Mouse (Mus musculus) cerebellum, postnatal 36 days (tissue): ENCODE results near the gene Lin37.

ENCODE experiments used
- DNase-seq, 2 experiments: peaks; one replicate each; pipeline ENCODE4 v3.0.0; 2021 to 2022; ENCODE audit warnings: mixed read lengths in 2 of 2

Gene Lin37

DNA sequence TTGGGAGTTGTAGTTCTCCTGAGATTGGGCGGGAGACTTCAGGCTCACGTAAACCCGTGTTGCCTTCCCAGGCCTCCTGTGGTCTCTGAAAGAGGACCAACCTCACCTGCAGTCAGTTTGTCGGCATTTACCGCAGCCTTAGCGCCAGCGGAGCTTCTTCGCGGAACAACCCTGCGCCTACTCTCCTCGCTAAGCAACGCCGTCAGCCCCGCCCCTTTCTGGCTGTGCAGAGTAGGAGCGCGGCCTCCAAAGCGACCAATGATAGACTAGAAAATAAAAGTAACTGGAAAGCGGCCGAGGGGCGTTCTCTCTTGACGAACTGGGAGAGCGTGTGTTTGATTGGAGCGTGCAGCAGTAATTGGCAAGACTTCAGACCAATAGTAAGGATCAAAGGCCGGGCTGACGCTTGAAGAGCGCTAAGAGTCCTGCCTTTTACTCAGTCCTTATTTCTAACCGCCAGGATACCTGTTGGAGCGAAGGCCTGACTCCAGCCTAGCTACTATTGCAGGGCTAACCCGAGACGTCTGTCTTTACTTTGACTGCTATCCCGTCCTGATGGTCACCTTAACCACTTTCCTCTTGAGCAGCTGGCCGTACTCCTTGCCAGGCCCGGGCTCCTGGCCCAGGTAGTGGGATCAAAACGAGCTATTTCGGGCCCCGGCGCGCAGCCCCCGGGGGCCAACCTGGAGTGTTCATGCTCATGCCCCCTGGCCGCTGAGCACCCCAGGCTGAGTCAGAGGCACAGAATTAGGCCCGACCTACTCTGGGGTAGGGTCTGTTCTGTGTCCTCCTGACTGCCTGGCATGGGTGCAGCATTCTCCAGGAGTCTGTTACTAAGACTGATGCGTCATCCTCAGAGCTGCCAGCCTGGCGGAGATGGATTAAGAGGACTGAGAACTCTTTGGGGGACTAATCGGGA lies 7.3 kb downstream of the Lin37 start, which contains the start of the genes Hspb6 and Proser3:
Gene Hspb6 (plus strand): TSS at position 77 of the 919 bp plus-strand sequence.
Gene Proser3 (minus strand): TSS at position 198 of the 919 bp plus-strand sequence.
- DNase-seq = peak; percentile 94 to 98

DNA sequence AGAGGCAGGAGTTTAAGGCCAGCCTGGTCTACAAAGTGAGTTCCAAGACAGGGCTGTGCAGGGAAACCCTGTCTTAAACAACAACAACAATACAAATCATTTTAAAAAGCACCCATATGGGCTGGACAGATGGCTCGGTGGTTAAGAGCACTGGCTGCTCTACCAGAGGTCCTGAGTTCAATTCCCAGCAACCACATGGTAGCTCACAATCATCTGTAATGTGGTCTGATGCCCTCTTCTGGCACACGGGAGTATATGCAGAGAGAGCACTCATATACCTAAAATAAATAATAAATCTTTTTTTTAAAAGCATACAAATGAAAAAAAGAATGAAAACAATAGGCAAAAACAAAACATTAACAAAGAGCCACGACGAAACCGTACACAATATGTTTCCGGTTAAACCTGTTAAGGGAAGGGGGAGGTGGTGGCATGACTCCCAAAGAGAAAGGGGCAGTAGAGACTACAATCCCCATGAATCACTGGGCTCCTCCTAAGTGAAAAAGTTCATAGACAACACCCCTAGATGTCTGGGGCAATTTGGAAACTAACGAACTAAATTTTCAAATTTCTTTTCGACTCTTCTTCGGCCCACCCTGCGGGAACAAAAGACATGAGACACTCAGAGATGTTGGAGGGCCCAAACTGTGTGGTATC lies 8.1 kb downstream of the Lin37 start:
- DNase-seq = no peak

DNA sequence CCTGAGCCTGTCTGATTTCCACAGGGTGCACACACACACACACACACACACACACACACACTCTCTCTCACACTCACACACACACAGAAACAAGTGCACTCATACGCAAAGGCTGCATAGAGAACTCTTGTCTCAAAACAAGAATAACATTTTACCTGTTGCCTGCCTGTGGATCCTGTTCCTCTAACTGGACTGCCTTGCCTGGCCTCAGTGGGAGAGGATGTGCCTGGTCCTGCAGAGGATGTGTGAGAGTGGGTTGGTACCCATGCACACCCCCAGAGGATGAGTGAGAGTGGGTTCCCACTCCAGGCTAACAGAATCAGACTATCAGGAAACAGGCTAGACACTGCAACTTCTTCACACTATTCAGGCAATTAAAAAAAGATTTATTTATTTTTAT lies 9.0 kb downstream of the Lin37 start:
- DNase-seq = no peak

DNA sequence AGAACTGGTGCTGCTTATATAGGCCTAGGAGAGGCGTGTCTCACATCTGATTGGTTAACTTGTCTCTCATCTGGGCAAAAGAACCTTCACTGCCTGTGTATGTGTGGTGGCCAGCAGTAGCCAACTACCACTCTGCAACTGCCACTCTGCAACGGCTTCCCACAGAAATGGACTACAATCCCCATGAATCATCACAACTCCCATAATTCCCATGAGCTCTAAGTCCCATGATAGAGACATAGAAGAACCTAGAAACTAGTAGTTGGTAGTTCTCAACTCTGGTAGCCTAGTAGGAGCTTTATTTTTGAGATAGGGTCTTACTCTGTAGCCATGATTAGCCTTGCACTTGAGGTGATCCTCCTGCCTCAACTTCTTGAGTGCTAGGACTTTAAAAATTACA lies 9.8 kb downstream of the Lin37 start:
- DNase-seq = no peak

DNA sequence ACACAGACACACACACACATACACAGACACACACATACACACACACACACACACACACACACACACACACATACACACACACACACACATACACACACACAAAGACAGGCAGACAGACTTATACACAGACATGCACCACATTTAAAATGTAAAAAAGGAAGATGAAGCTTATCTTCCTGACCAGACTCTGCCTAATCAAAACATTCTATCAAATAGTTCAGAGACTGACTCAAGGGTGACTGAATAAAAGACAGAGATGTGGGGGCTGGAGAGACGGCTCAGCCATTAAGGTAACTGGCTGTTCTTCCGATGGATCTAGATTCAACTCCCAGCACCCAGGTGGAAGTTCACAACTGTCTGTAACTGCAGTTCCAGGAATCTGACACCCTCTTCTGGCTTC lies 15.3 kb downstream of the Lin37 start:
- no peak for DNase-seq

DNA sequence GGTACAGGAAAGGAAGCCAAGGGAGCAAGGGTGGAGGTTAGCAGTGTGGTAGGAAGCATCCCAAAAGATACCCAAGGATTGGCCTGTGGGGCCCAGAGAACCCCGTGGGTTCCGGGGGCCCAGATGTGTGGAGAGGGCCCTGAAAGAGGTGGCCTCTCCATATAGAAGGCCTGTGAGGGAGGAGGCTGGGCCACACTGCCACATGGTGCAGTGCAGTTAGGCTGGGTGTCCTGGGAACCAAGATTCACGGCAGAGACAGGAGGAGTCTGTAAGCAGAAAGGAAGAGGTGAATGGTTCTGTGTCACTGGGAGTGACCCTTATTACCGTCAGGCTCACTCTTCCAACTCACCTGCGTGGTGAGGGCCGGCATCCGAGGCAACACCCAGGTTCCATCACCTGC lies 19.1 kb downstream of the Lin37 start:
- DNase-seq = no peak

DNA sequence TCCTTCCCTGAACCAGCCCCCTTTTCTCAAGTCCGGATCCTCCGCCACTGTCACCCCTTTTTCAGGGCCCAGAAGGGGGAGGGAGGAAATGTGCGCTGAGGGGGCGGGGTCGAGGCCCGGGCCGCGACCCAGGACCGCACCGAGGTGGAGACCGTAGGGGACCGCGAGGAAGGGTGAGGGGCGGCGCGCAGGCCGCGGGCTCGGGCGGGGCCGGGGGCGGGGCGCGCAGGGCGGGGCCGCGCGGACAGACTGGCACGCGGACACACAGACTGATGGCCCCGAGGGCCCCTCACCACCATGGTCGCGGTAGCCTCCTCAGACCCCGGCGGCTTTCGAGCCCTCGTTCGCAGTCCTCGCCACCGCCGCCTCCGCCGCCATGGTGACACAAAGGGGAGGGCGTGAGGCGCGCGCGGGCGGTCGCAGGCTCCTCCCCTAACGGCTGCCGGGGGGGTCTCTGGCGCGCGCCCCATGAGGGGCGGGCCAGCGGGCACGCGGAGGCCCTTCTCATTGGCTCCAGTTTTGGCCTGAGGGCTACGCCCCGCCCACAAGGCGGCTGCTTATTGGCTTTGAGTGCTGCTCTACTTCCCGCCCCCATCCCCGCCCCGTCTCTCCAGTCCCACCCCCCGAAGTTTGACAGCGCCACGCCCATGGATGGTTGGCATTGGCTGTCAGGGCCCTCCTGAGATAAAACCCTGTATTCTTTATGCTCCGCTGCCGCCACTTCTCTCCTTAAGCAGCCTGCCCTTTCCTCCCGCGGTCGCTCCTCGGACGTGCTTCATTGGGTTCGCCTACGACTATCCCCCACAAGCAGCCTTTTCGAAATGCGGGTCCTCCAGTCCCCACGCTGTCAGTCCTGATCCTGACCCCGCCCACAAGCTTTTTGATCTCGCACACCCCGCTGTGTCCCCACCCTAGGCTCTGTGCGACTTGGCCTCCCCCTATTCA lies 24.7 kb downstream of the Lin37 start, which contains the start of gene Arhgap33:
Gene Arhgap33 (minus strand): TSS at position 428 of the 945 bp plus-strand sequence.
- peak; percentile 93 to 97 for DNase-seq

DNA sequence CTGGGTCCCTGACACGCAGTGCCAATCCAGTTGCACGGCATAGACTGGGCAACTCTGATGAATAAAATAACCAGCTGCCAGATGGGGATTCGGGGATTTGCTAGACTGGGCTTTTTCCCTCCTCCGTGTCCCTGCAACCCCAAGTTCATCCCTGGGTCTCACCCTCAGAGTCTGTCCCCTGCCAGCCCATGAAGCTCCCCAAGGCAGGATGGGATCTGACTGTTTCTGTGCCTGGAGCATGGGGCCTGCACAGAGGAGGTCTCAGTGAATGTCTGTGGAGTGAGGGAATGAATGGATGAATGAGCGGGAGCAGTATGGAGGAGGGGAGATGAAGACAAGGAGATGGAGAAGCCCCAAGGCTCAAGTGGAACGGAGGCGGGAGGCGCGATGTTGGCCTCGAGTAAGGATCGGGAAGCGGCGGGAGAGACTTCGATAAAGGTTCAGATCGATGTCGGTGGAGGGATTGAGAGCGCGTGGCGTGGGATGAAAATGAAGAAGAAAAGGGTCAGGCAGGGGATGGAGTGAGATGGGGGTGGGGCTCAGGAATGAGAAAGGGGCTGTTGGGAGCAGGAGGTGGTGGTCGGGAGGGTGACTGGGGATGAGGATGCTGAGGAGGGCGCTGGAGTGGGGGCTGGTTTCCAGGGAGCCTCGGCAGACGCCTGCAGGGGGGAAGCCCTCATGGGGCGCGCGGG lies 25.6 kb downstream of the Lin37 start:
- peak in 1 of 2 experiments; percentile 23 for DNase-seq

DNA sequence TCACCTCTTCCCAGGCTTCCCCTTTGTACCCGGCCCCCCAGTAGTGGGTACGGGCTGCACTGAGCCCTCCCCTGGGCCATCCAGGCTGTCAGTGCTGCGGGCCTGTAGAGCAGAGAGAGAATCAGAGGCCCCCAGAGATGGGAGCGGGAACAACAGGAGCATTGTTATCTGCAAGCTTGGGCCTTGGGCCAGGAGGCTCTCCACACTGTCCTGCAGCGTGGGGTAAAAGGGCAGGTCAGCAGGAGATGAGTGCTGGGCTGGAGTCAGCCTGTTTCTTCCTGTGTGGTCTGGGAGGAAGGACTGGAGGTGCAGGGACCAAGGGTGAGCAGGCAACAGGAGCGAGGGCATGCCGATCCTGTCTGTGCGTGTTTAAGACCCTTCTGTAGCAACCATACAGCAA lies 26.7 kb downstream of the Lin37 start:
- peak in 1 of 2 experiments; percentile 22 for DNase-seq

DNA sequence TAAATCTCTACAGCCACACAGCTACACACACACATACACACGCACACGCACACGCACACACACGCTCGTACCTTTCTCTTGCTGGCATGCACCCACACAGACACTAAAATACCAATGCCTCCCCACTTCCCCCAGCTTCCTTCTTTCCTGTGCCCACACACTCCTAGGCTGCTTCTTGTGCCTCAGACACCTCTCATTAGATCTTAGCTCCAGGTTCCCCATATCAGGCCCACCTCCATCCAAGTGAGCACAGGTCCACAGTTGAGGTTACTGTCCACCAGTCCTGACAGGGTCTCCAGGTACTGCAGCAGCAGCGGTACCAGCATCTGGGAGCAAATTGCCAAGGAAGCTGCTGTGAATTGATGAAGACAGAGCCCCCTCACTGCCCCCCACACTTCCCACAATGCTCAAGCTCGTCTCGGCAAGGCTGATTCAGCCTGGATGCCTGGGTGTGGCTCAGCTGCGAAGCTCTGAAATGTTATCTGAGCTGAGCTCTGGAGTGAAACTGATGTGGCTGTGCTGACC lies 28.3 kb downstream of the Lin37 start:
- DNase-seq = no peak

DNA sequence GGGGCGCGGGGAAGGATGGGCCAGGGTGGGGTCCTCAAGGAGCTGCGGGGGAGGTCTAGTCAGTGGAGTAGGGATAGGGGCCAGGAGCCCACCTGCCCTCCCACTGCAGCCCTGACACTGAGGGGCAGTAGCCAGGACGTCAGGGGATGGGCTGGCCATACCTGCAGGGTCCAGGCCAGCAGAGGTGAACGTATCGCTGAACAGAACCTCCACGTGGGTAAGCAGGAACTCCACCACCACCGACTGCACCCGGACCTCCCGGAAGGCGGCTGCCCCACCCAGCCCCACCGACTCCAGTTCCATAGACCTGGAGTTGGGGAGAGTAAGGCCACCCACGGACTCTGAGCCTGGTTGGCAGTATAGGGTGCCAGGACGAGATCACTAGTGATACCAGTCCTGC lies 32.7 kb downstream of the Lin37 start:
- no peak for DNase-seq

DNA sequence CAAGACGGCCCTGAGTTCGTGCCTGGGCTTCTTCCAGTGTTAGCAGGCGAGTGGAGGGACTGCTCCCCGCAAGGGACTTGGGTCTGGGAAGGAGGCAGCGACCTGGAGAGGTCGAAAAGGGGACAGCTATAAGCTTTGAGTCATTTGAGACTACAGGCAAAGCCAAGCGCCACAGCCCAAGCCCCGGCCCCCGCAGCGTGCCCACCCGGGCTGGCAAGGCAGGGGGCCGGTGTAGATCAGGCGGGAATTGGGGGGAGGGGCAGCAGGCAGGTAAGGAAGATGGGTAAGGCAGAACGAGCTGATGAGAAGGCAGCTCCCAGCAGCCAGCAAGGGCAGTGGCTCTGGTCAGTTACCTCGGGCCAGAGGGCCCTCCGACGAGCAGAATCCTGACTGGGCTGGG lies 33.2 kb downstream of the Lin37 start:
- no peak for DNase-seq

DNA sequence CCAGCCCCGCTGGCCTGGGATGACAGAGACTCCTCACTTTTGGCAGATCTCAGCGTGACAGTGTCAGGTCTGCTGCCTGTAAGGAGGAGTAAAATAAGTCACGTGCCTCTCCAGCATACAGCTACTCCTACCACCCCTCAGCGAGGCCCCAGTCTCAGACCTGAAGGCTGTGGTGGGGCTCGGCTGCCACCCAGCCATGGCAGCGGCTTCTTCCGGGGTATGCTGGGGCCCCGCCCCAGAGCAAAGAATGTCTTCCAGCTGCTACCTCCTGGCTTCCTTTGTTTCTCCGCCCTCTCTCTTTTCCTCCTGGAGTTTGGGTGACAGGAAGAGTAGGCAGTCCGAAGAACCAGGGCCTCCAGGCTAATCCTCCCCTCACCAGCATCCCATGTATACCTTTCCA lies 33.7 kb downstream of the Lin37 start:
- DNase-seq = no peak

DNA sequence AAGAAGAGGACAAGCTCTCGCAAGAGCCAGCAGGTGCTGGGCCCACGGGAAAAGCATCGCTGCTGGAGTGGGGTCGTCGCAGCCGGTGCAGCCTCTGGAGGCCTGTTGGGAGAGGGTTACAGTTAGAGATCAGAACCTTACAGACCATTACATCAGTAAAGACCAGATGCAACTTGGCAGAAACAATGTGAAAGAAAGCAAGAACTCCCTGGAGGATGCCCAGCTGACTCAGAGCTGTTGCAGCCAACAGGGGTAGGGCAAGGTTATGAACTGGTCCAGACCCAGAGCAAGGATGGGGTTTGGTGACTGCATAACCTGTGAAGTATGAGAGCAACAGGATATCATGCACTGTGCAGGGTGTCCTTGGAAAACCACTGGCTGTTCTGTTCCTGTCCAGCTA lies 35.2 kb downstream of the Lin37 start:
- DNase-seq = no peak

DNA sequence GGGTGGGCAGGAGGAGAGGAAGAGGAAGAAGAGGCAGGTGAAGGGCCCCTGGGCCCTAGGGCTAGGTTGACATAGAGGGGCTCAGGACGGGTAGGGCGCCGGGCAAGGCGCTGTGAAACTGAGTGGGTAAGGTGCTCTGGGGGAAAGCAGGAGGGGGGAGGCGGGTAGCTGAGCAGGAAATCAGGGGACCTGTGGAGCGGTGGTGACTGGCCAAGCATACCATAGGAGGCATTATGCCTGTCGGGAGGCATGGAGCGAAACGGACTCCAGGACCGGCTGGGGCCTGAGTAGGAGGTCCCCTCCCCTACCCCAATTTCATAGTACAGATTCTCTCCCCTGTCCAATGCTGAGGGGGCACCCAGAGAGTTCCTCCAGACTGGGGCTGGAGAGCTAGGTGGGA lies 36.8 kb downstream of the Lin37 start:
- DNase-seq = no peak

DNA sequence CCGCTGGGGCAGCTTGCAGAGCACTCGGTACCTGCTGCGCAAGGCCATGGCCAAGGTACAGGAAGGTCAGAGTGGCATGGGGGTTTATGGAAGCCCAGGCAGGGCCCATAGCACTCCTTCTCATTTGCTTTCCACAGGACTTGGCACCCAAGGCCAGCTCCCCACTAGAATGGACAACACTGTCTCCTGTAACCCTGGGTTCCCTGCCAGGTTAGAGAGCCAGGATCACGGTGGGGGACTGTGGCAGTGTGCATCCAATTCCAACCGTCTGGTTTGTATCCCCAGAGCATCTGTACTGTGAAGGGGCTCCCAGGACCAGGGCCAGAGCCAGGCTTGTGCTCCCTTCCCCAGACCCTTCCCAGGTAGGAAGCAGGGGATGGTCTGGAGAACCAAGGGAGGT lies 38.8 kb downstream of the Lin37 start:
- DNase-seq = peak; percentile 55 to 58

DNA sequence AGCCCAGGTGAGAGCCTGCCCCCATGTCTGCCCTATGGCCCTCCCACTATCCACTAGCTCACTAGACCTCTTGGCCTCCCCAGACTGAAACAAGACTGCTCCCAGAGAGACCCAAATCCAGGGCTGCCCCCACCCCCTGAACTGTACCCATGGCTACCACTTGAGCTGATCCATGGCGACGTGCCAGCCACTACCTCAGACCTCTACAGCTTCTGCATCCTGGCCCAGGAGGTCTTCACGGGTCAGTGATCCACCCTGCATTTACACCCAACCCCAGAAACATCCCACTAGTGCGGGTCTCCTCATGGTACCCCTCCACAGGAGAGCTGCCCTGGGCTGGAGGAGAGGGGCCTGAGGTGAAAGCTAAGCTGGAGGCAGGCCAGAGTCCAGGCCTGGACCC lies 39.2 kb downstream of the Lin37 start:
- peak; percentile 15 to 26 for DNase-seq

DNA sequence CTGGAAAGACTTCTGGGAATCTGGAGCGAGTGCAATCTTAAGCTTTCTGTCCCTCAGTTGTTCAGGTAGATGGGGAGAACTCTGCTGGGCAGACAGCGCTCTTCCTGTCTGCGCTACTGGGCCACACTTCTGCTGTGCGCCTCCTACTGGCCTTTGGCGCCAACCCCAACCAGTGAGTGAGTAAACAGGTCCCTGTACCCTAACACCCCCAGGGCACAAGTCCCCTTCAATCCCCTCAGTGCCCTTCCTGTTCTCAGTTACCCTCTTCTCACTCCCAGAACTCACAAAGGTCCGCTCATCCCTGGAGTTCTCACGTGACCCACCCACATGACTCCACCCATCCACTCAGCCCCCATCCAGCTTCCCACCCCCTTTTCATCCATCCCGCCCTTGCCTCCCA lies 41.3 kb downstream of the Lin37 start:
- no peak for DNase-seq

DNA sequence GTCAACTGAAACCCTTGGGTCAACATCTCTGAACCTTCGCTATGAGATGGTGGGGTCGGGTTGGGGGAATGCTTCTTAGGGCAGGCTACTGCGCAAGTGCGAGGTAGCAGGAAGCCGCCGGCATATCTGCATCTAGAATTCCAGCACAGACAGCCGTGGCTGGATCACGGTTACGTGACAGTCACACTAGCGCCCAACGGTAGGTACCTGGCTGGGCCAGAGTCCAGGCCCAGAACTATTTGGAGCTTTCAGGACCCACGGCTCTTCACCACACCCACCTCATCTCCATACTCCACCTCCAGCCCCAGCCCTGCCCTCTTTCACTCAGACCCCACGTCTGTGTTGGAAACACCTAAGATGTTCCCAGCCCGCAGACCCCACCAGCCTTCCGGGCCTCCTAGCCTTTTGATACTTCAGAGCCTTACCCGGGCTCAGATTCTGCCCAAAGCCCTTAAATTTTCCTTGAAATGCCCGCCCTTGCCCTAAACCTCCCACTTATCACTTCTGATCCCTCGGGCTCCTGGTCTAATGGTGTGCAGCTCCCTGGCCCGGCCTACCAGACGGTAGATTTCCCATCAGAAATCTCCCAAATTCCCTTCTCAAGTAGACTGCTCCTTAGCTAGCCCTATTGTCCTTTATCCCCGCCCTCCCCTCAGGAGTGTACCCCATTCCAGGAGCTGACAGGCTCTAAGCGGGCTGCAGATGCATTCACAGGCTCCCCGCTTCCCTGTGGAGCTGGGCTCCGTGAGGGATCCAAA lies 44.5 kb downstream of the Lin37 start:
- DNase-seq = no peak

DNA sequence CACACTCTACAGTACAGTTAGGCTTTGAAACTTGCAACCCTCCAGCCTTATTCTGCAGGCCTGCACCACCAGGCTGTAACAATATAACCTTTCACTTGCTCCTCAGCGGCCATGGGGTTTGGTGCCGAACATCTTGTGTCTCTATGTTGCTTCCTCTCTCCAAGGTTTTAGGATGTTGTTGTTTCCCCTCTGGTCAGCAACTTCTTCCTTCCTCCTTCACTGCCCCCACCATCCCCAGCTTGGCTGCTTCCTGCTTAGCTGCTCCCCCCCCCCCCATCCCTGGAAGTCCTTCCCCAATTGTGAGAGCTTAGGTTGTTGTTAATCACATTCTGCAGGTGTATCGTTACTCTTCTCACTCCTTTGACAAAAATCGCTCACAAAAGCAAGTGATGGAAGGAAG lies 51.6 kb downstream of the Lin37 start:
- DNase-seq = no peak
